Mouse (Mus musculus): ENCODE results near the gene Olfr1044. TPM values are rescaled to one million over a fixed set of nuclear protein-coding genes. Genes with fewer than 3 reads are reported as not detected.
"Not testable (repeated sequence)": the region's sequence is repeated elsewhere in the genome, so short reads cannot be mapped to it uniquely, and the experiment has no call there.

Olfr1044 gene
- total RNA-seq (2021): not detected

DNA sequence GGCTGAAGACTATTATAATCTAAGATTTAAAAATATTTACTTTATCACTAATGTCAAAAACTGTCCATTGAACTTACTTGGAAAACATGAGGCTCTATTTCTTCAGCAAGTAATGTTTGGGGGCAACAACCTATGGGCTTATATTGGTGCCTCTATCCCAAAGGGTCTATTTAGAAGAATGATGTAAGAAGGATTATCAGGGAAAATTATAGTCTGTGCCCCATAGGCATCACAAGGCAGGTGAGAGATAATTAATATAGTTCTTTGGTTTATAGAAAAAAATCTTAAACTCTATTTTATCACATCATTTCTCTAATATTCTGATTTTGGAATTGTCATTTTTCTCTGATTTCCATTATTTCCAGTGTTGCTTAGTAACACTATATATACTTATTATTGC is at the start of gene Olfr1044:
Gene Olfr1044, minus strand, starts transcription at position 101 of the 400 bp plus-strand sequence.
- DNase-seq (ENCODE audit: extremely low spot score in 1 of 2, low spot score in 1 of 2): no peak

DNA sequence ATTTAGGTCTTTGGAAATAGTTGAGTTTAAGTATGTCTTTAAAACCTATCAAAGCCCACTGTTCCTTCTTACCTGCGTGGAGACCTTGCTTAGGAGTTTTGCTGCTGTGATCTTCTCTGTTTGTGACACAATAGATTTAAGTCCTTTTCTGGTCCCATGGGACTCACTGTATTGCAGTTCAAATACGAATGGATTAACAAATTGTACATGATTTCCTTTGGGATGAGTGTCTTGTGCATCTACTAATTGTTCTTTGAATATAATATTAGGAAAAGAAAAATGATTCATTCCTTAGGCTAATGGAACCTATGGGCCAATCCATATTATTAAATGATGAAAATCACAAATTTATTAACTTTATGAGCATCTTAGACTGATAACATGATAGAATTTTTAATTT is 41.6 kb upstream of the Olfr1044 start, which contains the start of gene Olfr1046:
Gene Olfr1046, minus strand, starts transcription at position 101 of the 400 bp plus-strand sequence.
- no peak for DNase-seq (ENCODE audit: extremely low spot score in 1 of 2, low spot score in 1 of 2)

DNA sequence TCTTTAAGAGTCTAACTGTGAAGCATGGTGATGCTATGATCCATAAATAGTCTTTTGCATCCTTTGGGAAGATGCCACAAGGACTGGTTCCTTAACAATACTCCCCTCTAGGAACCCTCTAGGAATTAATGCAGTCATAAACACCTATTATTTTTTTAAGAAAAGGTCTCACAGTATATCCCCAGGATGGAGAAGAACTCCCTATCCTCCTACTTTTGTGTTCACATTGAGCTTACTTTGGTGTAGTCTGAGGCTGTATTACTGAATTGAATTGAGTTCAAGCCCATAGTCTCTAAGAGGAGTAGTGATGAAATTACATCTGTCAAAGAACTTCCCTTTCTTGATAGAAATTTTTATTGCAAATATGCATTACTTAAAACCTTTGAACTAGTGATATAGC is 25.3 kb upstream of the Olfr1044 start, which contains the start of gene Olfr1045:
Gene Olfr1045, minus strand, starts transcription at position 101 of the 400 bp plus-strand sequence.
- no peak for DNase-seq (ENCODE audit: extremely low spot score in 1 of 2, low spot score in 1 of 2)

DNA sequence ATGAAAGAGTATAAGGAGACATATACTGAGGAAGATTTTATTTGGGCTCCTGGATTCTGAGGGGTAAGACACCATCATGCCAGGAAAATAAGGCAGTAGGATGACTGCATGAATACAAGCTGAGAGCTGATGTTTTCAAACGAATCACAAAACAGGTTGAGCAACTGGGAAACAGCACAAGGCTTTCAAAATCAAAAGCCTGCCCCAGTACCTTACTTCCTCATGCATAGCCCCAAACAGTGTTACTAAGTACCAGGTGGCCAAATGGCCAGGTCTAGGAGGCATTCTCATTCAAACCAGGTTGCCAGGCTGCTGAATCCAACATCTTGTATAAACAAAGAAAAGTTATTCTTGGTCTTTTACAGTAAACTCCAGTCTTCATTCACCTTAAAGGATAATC is 18.2 kb upstream of the Olfr1044 start:
- no peak for DNase-seq (ENCODE audit: extremely low spot score in 1 of 2, low spot score in 1 of 2)

DNA sequence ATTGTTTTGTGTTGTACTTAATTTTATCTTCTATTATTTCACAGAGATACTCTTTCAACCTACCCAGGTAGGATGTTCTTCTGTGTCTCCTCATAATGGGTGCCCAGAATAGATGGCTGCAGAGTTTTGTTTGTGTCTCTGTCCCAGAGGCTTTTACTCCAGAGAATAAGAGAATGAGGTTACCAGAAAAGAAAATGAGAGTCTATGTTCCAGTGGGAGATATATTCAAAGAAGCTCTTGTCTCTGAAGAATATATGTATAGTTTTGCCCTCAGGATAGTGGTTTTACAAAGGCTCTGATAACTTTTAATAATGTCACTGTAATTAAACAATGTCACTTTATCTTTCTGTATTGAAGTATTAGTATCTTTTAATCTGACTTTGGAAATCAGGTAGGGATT is 8.0 kb upstream of the Olfr1044 start, which contains the start of gene Olfr52:
Gene Olfr52, minus strand, starts transcription at position 101 of the 400 bp plus-strand sequence.
- no peak for DNase-seq (ENCODE audit: extremely low spot score in 1 of 2, low spot score in 1 of 2)

DNA sequence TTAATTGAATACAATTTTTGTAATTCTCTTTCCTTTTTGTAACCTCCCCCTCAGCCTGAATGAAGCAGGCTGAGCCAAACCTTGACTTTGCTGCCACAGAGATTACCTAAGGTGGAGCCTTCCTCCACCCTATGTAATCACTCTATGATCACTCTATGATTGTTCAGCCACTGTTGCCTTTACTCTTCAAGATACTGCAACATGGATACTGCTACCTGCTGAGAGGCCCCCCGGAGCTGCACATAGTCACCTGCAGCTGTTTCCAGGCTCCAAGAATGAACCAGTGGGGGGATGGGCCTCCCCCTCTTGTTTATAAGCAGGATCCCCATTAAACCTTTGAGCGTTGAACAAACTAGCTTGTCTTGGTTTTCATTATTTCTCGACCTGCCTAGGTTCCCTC is 2.3 kb upstream of the Olfr1044 start:
- DNase-seq (ENCODE audit: extremely low spot score in 1 of 2, low spot score in 1 of 2): no peak

DNA sequence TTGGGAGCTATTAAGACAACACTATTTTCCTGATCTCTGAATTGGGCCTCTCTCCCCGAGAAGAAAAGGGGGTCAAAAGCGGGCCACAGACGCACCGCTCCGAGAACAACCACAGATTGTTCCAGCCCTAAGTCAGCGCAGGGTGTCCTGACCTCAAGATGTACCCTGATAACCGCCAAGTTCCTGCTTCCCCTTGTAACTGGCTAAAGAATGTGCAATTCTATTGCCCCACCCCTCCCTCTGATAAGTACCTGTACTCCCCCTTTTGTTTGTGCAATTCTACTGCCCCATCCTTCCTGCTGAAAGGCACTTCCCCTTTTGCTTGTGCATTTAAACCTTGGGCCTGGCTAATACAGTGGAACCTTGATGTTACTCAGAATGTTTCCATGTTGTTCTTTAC is 2.2 kb downstream of the Olfr1044 start:
- DNase-seq (ENCODE audit: extremely low spot score in 1 of 2, low spot score in 1 of 2): not testable (repeated sequence)

DNA sequence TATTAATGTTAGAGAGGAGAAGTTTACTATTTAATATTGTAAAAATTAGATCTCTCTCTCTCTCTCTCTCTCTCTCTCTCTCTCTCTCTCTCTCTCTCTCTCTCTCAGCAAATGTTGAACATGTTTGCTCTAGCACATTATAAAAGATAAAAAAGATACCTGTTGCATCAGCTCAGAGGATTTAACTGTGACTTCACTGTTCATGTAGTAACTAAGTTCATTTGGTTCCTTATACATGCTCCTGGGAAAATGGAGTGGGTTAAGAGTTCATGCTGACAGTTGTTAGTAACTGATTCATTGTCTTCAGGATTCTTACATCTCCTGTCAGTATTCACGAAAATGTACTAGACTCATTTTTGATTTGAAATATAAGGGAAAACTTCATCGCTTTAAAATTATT is 10.2 kb downstream of the Olfr1044 start, which contains the start of gene Olfr1043:
Gene Olfr1043, minus strand, starts transcription at position 101 of the 400 bp plus-strand sequence.
- no peak for DNase-seq (ENCODE audit: extremely low spot score in 1 of 2, low spot score in 1 of 2)

DNA sequence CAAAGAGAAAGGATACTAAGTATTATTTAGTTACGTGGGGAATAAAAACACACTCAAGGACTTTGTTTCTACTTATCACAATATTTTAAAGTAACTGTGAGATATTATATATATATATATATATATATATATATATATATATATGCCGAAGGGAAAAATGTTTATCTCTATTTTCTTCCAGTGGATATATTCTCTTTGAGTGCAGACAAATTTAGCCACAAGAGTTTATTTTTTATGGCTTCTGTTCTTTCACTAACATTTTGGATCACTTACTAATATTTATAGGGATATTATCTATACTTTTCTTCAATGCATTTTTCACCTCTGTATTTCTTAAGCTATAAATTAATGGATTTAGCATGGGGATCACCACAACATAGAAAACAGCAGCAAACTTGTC is 15.9 kb downstream of the Olfr1044 start, which contains the start of gene Olfr1042:
Gene Olfr1042, minus strand, starts transcription at position 101 of the 400 bp plus-strand sequence.
- DNase-seq (ENCODE audit: extremely low spot score in 1 of 2, low spot score in 1 of 2): no peak

DNA sequence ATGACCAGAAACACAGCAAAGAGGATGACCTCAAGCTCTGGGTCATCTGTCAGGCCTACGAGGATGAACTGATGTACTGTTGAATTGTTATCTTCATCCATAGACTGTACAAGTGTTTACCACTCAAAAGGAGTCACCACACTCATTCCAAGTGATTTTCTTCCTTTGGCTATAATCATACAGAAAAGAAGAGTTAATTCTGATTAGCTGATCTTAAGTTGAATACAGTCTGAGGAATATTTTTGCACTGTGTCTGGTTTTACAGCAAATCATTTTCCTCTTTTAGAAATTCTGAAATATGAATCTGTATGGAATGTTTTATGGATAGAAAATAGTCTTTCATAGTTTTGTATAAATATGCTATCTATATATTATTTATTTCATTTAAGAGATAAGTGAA is 31.0 kb downstream of the Olfr1044 start, which contains the start of gene Olfr1040:
Gene Olfr1040, minus strand, starts transcription at position 101 of the 400 bp plus-strand sequence.
- DNase-seq (ENCODE audit: extremely low spot score in 1 of 2, low spot score in 1 of 2): no peak

DNA sequence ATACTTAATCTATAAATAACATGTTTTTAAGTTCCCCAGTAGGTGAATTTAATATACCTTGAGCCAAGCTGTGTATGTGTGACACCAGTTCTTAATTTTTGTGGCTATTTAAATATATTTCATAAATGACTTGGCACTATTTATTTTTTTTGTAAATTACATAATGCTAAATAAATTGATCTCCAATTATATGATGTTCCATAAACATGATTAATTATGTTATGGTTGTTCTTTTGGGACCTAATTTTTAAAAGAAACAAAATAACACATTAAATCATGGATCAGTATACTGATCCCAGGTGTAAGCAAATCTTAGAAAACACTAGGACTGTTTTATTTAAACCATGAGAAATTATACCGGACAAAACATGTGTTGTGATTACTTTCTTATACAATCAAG is 41.8 kb downstream of the Olfr1044 start, which contains the start of gene Olfr1039:
Gene Olfr1039, minus strand, starts transcription at position 101 of the 400 bp plus-strand sequence.
- DNase-seq (ENCODE audit: extremely low spot score in 1 of 2, low spot score in 1 of 2): no peak

Other genes starting within 250 kb of the Olfr1044 start
- not detected for gene Olfr1028, start 227.4 kb downstream of the Olfr1044 start, total RNA-seq (2021)
- gene Olfr1029, start 203.9 kb downstream of the Olfr1044 start, total RNA-seq (2021): not detected
- not detected for gene Olfr1030, start 198.5 kb downstream of the Olfr1044 start, total RNA-seq (2021)
- gene Olfr1031, start 187.5 kb downstream of the Olfr1044 start, total RNA-seq (2021): not detected
- not detected for gene Olfr1032, start 172.3 kb downstream of the Olfr1044 start, total RNA-seq (2021)
- not detected for gene Olfr1033, start 157.2 kb downstream of the Olfr1044 start, total RNA-seq (2021)
- not detected for gene Olfr1034, start 132.0 kb downstream of the Olfr1044 start, total RNA-seq (2021)
- gene Olfr1036, start 103.8 kb downstream of the Olfr1044 start, total RNA-seq (2021): not detected
- not detected for gene Olfr1037, start 90.4 kb downstream of the Olfr1044 start, total RNA-seq (2021)
- gene Olfr1039, start 41.9 kb downstream of the Olfr1044 start, total RNA-seq (2021): not detected
- not detected for gene Olfr1040, start 31.1 kb downstream of the Olfr1044 start, total RNA-seq (2021)
- gene Olfr1042, start 16.0 kb downstream of the Olfr1044 start, total RNA-seq (2021): not detected
- gene Olfr1043, start 10.3 kb downstream of the Olfr1044 start, total RNA-seq (2021): not detected
- gene Olfr52, start 7.9 kb upstream of the Olfr1044 start, total RNA-seq (2021): not detected
- gene Olfr1045, start 25.2 kb upstream of the Olfr1044 start, total RNA-seq (2021): not detected
- not detected for gene Olfr1046, start 41.5 kb upstream of the Olfr1044 start, total RNA-seq (2021)
- not detected for gene Olfr1047, start 53.6 kb upstream of the Olfr1044 start, total RNA-seq (2021)
- gene Olfr1048, start 62.5 kb upstream of the Olfr1044 start, total RNA-seq (2021): not detected
- not detected for gene Olfr1049, start 80.5 kb upstream of the Olfr1044 start, total RNA-seq (2021)
- not detected for gene Olfr1051, start 101.3 kb upstream of the Olfr1044 start, total RNA-seq (2021)
- gene Olfr1052, start 114.6 kb upstream of the Olfr1044 start, total RNA-seq (2021): not detected
- not detected for gene Olfr1053, start 137.5 kb upstream of the Olfr1044 start, total RNA-seq (2021)
- gene Olfr1054, start 157.6 kb upstream of the Olfr1044 start, total RNA-seq (2021): not detected
- gene Olfr1055, start 172.5 kb upstream of the Olfr1044 start, total RNA-seq (2021): not detected
- not detected for gene Olfr1056, start 184.6 kb upstream of the Olfr1044 start, total RNA-seq (2021)
- gene Olfr1057, start 200.6 kb upstream of the Olfr1044 start, total RNA-seq (2021): not detected
- gene Olfr1058, start 210.7 kb upstream of the Olfr1044 start, total RNA-seq (2021): not detected
- gene Olfr1061, start 236.2 kb upstream of the Olfr1044 start, total RNA-seq (2021): not detected
- not detected for gene Olfr1062, start 248.9 kb upstream of the Olfr1044 start, total RNA-seq (2021)

Measured in layer of hippocampus, postnatal 25 days (tissue).